Mouse (Mus musculus) embryo, embryonic 11 days (tissue): Measurements from ENCODE around the gene Bptf.
"Not testable (repeated sequence)": the region's sequence is repeated elsewhere in the genome, so short reads cannot be mapped to it uniquely, and the experiment has no call there.

ENCODE experiments used
- DNase-seq: peaks from one replicate; pipeline ENCODE4 v3.0.0-alpha.2; 2015

Gene Bptf

GRCm38 (mm10) chr11:107015535-107016187, 116.3 kb downstream of the Bptf start:
- DNase-seq = not testable (repeated sequence)

- no peak for DNase-seq
Observed at GRCm38 (mm10) chr11:107014597-107015309, 117.2 kb downstream of the Bptf start.

- no peak for DNase-seq
Observed at GRCm38 (mm10) chr11:107014020-107014585, 117.8 kb downstream of the Bptf start.

- DNase-seq = peak; percentile 96
Observed at GRCm38 (mm10) chr11:107012324-107013017, 119.5 kb downstream of the Bptf start.

- DNase-seq = no peak
Observed at GRCm38 (mm10) chr11:107011669-107012323, 120.1 kb downstream of the Bptf start.

- no peak for DNase-seq
Observed at GRCm38 (mm10) chr11:107011171-107011570, 120.8 kb downstream of the Bptf start.

- no peak for DNase-seq
Observed at GRCm38 (mm10) chr11:107010447-107010846, 121.5 kb downstream of the Bptf start.

GRCm38 (mm10) chr11:107005538-107005937, 126.4 kb downstream of the Bptf start:
- DNase-seq = no peak

GRCm38 (mm10) chr11:107001760-107002675, 129.9 kb downstream of the Bptf start:
- DNase-seq = peak; percentile 73

GRCm38 (mm10) chr11:106999949-107000513, 131.9 kb downstream of the Bptf start:
- no peak for DNase-seq

GRCm38 (mm10) chr11:106999151-106999948, 132.6 kb downstream of the Bptf start, which contains the start of gene Kpna2:
Gene Kpna2, minus strand, starts transcription at chr11:106999541.
- DNase-seq = peak; percentile 94

- DNase-seq = peak; percentile 50
Observed at GRCm38 (mm10) chr11:106998651-106999150, 133.2 kb downstream of the Bptf start.

- DNase-seq = no peak
Observed at GRCm38 (mm10) chr11:106997976-106998375, 134.0 kb downstream of the Bptf start.

- not testable (repeated sequence) for DNase-seq
Observed at GRCm38 (mm10) chr11:106996492-106996891, 135.4 kb downstream of the Bptf start.

- no peak for DNase-seq
Observed at GRCm38 (mm10) chr11:106994246-106995085, 137.5 kb downstream of the Bptf start.

- DNase-seq = no peak
Observed at GRCm38 (mm10) chr11:106987384-106987783, 144.5 kb downstream of the Bptf start.

- DNase-seq = not testable (repeated sequence)
Observed at GRCm38 (mm10) chr11:106985979-106986604, 145.8 kb downstream of the Bptf start.
